Mouse (Mus musculus) thymus, postnatal 25 days (tissue): ENCODE measurements at regions not wholly inside any gene's neighbourhood (a gene's known extent, or its start where the extent isn't known, plus 50 kb on each side); places are given as distances from the start of the nearest gene placed in this dataset.

Experiments used
- DNase-seq: peaks from one replicate; pipeline ENCODE4 v3.0.0; 2022

DNA sequence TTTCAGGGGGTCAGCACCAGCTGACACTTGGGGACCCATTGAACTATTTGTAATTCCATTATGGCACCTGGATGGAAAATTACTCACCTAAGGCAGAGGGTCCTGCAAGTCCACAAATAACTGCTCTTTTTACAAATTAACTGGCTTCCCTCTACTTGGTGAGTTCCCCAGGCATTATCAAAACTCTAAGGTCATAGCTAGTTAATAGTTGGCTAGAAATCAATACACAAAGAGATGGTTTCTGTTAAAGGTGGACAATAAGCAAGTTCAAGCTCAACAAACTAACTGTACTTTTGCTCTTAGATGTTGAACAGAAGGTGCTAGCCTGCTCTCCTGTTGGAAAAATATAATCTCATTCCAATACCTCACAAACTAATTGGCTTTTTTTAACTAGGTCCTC, 138.7 kb upstream of the Lpp start:
- DNase-seq = no peak

DNA sequence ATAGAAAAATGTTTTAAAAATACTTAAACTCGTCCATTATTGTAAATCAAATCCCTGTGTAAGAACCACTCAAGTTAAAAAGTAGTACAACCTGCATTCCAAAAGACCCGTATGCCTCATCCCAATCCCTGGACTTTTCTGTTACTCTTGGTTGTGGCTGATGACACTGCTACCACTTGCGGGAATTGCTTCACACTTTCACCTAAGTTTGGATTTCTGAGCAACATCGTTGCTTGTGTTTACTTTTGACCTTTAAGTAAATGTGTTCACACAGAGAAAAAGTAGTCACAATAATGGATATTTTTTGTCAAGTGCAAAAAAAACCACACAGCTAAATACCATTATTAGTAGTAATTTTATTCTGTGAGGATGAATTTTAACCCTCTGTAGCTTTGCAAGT, 139.2 kb upstream of the Lpp start:
- no peak for DNase-seq

DNA sequence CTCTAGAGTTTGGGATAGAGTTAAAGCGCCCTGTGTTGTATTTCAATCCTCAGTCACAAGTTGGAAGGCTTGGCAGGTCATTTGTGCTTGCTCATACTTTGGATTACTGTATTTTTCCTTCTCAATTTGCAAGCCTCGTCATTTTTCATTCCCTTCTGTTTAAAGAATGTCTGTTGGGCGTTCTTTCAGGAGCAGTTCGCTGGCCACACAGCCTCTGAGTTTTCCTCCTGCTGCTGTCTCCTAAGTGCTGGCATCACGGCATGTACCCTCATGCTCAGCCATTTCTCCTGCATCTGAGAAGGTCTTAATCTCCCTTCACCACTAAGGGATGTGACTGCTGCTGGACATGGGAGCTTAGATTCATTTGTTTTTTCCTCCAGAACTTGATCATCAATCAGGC, 146.0 kb upstream of the Lpp start:
- no peak for DNase-seq

DNA sequence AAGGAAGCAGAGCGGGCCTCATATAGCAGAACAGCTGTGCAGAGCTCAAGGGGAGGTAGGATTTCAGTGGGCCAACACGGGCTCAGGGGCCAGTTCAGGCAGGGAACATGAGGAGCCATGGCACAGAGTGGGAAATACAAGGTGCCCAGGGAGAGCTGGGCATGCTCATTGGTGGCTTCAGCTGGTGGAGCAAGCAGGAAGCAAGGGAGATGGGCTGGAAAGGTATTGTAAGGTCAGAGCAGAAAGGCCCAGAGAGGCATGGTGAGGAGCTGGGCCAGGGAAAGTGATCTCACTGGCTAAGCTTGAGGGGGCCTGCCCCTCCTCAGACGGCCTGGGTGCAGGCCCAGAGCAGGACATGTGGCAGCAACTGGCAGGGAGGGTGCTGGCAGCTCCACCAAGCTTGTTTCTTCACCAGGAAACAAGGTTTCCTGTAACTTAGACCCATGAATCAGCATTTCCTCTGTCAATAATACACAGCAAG, 155.2 kb upstream of the Lpp start:
- peak; percentile 65 for DNase-seq

DNA sequence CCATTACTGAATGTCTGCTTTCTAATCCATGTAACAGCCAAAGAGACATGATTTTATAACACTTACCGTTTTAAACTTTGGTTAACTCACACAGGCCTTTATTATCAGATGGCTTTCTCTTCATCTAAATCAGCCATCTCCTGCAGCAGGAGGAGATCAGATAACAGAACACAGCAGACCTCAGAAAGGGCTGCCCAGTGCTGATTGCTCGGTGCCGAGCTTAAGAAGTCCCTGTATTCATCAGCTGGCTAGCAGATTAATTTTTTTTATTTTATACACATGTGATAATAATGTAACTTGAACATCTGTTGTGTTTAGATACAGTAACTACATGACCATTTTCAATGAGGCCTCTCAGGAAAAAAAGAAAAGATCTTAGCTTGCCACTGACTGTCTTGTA, 155.9 kb upstream of the Lpp start:
- DNase-seq = no peak

DNA sequence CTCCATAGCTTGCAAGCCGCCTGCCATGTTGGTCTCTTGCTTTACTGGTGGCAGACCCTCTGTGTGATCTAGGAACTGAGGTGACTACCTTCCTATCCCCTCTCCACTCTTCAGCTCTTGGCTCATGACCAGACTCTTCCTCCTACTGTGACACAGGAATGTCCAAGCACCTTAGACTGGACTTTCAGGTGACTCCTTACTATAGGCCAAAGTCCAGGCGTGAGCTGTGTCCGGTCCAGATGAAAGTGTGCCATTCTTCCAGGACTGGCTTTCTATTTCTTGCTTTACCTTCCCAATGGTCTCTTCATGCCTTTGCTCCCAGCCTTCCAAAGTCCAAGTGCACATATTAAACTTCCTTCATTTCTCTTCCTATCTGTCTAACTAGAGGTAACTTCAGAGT, 156.3 kb upstream of the Lpp start:
- DNase-seq = no peak

DNA sequence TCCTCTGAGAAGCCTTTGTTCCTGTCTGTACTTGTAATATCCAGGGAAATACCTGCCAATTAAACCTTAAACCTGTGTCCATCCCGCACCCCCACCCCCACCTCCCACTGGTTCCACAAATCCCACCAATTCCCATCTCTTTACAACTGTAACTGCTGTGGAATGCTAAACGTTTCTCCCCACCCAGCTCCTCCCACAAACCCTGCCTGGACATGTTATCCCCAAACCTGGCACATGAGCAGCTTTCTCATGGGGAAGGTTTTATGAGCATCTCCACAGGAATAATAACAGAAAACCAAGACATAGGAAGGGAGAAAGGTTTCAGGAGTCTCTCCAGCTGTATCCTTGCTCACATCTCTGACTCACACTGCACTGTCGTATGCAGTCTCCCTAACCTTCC, 156.8 kb upstream of the Lpp start:
- no peak for DNase-seq

DNA sequence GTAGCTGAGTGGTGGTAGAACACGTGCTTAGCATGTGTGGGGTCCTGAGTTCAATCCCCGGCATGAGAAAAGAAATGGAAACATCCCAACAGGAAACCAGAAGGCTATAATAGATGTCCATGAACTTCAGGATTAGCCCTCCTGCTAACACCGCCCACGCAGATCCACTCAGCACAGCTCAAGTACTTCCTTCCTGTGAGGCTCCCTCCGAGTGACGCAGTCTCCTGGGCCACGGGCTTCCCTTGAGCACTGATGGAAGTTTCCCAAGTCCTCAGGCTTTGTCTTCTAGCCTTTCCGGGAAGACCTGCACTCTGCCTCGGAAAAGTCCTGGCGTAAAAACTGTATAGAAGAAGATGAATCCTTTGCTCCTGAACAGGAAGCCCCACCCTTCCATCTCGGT, 158.5 kb upstream of the Lpp start:
- DNase-seq = no peak

DNA sequence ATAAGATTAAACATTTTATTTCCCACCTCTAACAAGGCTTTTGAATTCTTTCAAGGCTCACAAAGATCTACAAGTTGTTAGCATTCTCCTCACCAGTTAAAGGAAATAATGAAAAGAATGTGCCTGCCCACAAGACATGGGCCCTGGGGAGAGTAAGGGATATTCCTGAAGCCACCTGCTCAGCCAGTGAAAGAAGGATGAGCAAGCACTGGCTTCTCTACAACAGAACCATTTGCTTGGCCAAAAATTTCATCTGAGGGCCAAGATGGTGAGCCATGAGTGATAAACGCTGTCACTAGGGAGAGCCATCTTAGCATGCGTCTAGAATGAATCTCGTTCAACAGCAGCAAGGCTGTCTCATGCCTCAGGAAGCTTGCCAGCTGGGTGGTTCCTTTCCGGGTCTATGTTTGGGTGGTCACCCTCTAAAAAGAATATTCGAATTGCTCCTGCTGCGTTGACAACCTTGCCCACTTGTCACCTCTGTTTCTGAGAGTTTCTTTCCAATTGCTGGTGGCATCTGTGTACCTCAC, 161.2 kb upstream of the Lpp start:
- DNase-seq = no peak

DNA sequence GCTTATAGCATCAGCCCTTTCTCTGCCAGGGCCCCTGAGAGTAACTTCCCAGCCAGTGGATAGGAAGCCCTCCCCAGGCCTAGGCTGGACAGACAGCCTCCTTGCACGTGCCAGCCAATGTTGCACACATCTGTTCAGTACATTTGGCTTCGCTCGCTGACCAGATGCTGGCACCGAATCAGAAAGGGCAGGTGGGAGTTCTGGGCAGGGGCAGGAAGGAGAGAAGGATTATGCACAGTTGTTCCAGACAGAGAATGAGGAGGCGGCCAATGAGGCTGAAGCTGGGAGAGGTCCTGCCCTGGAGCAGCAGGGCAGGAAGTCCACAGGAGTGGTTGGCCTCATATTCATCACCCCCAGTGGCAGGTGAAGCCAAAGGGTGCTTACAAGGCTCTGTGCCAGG, 161.8 kb upstream of the Lpp start:
- DNase-seq = no peak

DNA sequence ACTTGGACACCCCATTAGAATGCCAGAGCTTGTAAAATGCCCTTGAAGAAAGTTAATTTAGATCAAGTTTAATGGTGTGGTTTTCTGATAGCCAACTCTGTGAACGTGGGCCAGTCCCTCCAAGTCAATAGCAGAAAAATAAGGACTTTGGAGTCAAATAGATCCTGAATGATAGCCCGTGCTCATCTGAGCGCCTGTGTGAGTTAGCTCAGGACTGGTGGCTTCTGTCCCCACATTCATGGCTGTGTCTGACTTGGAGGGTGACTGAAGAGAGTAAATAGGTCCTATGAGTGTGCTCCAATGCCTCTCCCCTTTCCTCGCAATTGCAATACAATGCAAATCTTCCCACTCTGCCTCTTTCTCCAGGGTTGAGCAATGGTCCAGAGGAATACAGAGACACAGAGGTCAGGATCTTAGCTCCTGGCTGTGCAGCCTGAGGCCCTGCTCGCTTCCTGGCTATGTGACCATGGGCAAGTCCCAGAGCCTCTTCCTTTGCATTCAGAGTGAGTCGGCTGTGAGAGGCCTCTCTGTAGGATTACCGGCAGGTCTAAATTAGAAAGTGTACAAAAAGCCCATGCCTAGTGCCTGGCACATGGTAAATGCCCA, 164.2 kb upstream of the Lpp start:
- DNase-seq = no peak

DNA sequence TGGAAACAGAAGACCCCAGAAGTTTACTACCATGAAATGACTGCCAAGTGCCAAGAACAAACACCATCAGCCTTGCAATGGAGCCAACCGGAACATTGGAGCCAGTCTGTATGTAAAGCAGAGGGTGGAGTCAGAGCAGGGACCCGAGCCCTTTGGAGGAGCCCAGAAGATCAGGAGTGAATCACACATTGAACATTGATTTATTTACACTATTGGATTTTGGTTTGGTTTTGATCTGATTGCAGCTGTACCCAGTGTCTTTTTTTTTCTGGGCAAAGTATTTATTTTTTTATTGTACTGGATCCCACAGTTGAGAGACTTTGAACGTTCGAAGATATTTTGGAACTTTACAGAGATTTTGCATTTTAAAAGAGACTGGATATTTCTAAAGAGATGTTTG, 167.4 kb upstream of the Lpp start:
- DNase-seq = no peak

DNA sequence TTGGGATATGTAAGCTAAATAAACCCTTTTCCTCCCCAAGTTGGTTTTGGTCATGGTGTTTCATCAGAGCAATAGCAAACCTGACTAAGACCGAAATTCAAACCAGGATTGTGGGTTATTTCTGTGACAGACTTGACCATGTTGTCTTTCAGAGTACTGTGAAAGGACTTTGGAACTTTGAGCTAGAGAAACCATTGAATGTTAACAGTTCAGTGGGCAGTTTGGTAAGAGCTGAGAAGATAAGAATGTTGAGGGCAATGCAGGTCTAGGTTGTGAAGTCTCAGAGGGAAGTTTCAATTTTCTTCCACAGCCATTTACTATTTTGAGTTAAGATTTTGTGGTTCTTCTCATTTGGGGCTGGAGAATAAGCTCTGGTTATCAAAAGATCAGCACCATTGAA, 168.2 kb upstream of the Lpp start:
- DNase-seq = no peak

DNA sequence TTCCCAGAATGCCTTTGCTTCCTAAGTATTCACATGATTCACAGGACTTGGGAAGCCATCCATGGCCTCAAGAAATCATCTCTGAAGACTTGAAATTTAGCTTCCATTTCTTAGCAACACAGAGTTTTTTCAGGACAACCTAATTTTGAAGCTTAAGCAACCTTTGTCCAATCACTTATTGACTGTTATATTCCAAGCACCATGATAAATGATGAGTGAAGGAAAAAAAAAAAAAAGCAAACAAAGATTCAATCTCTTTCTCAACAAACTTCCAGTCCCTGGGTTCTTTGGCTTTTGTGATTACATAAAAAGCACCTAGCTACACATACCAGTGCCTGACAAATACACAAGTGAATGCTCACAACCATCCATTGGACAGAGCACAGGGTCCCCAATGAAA, 169.4 kb upstream of the Lpp start:
- DNase-seq = no peak

DNA sequence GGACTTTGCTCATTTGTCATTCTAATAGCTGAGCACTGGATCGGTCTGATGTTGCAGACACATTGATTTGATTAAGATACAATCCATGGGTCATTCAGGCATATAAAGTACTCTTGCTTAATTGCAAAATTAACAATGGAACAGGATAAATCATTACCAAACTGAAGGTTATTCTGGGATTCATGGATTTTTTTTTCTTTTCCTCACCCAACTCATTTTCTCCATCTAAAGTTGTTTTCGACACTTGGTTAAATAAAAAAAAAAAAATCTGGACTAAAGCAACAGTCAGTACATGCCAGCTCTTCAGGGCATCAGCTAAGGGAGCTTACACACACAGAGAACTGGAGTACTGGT, 169.8 kb upstream of the Lpp start:
- no peak for DNase-seq

DNA sequence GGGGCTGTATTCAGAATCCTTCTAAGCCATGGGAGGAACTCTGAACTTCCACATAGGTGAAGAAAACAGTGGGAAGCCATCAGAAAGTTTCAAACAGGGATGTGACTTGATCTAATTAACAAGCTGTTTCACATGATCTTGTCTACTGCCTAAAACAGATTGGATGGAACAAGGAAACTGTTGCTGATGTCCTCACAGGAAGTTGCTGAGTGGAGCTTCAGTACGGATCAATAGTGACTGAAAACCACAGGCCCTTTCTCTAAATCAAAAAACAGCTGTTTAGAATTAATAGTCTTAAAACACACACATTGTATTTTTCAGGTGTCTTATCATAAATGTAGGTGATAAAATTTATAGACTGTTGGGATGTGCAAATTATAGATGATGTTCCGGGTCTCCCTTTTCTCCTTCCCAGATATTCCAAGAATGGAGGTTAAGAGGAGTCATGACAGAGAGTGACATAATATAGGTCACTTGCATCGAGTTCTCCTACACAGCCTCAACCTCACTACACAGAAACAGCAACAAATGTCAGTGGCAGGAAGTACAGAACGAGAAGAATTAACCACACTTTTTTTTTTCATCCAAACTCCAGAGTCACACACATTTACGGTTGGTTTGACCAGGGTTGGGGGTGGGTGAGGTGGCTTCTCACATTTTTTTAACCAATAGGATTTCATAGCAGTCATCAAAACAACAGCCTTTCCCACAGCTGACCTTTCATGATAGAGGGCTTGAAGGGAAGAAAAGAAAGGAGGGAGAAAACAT, 170.4 kb upstream of the Lpp start:
- DNase-seq = no peak

DNA sequence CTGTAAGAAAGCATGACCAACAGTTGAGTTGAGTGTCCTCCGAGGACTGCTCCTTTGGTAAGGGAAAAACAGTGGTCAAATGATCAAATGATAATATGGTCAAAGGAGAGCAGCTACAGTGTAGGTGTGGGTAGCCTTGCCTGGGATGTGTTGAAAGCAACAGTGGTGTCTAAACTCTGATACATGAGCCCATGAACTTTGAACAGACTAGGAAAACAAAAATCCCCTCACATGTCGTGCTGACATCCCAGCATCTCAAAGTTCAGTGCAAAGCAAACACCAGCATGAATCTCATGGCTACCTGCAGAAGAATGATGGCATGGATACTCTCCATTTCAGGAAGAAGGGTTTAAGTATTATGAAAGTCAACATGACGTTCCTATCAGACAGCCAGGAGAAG, 171.3 kb upstream of the Lpp start:
- no peak for DNase-seq

DNA sequence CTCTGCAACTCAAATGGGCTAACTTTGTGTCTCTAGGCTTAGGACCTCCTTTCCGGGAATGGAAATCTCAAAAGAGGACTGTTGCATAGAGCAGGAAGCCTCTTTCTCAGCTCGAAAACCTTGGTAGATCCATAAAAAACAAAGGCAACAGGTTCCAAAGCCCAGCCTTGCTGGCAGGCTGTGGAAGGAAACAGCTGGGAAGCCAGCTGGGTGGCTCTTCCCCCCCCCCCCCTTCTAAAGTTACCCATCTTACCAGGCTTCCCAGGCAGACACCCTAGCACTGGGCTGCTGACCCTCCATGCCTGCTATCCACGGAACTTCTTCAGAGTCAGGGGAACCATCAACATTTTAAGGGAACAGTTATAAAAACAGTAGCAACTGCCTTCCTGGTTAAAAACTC, 172.7 kb upstream of the Lpp start:
- no peak for DNase-seq

DNA sequence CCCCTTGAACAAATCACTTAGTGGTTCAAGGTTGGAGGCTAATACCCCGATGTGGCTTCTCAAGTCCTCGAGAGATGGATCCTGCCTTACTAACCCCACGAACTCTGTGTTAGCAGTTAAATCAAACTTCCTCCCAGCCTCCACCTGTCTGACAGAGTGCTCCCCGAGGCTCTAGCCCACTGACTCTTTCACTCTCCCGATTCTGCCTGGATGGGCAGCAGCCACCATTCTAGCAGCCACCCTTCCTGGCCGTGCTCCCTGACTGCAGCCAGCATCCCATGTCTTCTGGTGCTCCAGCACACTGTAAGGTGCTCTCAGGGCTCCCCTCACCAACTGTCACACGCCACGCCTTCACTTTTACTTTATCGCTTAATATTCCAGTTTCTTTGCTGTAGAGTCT, 173.6 kb upstream of the Lpp start:
- peak; percentile 60 for DNase-seq

DNA sequence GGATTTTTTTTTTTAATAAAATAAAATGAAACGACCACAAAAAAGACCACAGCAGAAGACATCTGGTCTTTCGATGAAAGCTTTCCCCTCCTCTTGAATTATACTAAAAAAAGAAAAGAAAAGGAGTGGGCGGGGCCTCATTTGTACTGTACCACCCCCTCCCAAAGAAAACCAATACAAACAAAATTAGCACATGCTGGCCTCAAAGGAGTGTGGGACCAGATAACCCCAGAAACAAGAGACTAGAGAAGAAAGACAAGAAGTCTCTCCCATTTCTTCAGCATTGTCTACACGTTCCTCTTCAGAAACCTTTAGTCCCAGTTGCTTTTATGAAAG, 174.5 kb upstream of the Lpp start:
- DNase-seq = no peak

DNA sequence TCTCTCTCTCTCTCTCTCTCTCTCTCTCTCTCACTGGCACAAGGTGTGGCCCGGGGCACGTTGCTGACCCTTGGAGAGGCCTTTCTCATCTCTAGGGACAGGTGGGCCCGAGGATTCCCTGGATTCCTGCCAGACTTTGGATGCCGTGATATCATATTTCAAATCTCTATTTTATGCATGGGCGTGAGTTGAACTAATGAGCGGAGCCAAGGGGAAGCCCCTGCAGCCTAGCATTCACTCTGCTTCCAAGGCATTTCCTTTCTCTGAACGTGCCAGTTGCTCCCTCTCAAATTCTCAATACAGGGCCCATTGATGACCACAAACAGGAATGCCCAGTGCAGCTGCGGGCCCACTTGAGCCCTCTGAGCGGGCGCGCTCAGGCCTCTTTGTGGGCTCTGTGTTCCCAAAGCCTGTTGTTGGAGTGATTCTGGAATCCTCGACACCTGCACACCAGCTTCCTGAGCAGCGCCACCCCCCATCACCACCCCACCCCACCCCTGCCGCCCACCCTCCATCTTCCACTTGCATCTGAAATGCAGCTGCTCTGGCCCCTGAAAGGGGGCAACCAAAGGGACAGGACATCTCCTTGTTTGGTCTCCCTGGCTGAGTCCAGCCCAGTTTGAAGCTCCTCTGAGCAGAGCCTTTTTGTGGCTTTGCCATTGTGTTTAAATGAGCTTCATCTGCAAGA, 175.0 kb upstream of the Lpp start:
- no peak for DNase-seq

DNA sequence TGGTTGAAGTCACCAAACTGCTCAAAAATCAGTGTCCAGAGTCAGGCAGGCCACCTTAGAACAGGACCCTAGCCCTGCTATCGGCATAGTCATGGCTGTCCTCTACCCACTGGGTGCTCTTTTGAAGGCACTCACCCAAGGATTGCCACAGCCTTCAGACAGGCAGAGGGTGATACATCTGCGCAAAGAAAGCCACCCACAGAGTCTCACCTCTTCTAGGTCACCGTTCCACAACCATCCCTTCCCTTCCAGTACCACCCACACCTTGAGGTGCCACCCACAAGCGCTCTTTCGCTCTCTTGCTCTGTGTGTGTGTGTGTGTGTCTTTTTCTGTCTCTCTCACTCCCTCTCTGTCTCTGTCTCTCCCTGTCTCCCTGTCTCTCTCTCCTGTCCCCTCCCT, 176.5 kb upstream of the Lpp start:
- peak; percentile 63 for DNase-seq

DNA sequence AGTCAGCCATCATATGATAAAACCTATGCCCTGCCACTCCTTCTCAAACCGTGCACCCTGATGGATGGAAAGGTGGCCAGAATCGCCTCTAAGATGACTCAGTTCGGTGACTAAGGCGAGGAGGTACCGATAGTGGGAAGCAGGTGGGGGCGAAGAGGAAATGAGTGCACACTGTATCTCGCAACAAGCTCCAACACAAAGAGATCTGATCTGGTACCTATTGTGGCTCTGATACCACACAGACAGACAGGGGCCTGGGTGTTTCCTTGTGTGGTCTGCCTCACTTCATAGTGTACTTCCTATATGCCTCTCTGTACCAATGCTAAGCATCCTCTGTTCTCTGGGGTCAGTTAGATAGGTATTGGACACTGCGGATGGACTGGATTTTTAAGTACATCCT, 178.0 kb upstream of the Lpp start:
- DNase-seq = peak; percentile 62

DNA sequence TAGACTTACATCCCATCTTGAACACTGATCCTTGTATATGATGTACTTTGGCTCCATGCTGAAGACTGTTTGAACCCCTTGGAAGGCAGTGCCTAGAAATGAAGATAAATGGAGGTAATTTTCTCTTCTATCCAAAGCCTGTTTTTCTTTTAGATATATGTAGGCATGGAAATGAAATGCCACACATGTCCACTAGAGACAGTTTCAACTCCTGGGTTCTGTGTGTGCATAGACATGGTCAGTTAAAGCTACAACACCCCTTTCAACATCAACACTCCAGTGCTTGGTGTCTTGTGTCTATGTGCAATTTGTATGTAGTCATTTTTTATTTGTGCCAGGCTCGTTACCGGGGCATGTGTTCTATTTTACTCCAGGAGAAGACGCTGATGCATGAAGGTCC, 179.7 kb upstream of the Lpp start:
- no peak for DNase-seq
